Mouse (Mus musculus): ENCODE data around the gene Map1s. TPM values are rescaled to one million over a fixed set of nuclear protein-coding genes. Genes with fewer than 3 reads are reported as not detected.

The Map1s gene
- 18.1 and 27.3 TPM in 2 replicates for polyA plus RNA-seq (2021; fragmentation: Nextera tagmentation)
- long read RNA-seq, experiment 1, transcript Map1s-201 (7 exons, 3,314 nt), result major isoform, 60 of 95 reads
- long read RNA-seq, experiment 1, transcript Map1s-209 (1 exons, 1,911 nt), result minor isoform, 5 of 95 reads
- long read RNA-seq, experiment 1, partial matches to known transcripts, result 17 of 95 reads
- long read RNA-seq, experiment 1, other reads (novel, unspliced or antisense), result 13 of 95 reads
- long read RNA-seq, experiment 2, transcript Map1s-201 (7 exons, 3,314 nt), result major isoform, 7 of 29 reads
- long read RNA-seq, experiment 2, partial matches to known transcripts, result 19 of 29 reads
- long read RNA-seq, experiment 2, other reads (novel, unspliced or antisense), result 1 of 29 reads

DNA sequence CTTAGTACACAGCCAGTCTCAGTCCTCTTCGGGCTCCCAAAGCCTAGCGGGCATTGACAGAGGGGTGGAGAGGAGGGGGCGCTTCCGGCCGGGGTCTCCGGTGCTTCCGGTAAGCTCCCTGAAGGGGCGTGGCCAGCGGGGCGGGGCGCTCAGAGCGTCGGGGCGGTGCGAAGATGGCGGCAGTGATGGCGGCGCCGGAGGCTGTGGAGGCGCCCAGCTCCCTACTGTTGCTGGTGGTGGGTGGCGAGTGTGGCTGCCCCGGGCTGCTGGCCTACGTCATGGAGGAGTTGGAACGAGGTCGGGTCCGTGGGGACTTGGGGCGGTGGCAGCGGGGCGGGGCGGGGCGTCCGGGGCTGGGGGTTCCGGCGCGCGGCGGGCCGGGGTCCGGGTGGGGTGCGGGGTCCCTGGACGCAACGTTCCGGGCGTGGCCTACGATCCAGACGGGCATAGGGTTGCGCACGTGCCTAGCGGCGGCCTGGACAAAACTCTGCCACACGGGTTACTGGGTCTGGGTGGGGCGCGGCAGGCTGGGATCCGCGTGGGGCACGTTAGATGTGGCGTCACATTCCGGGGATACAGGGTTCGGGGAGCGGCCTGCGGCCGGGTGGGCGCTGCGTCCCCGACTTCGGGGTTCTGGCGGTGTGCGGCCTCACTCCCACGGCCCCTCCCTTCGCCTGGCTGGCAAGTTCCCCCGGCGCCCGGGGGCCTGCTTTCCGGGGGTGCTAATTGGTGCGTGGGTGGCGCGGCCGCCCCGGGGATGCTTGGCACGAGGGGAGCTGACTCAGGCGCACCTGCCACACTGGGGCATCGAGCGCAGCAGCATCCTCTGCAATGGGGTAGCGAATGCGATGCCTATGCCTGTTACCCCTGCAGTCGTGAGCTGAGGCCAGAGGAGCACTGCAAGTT is at the start of gene Map1s:
Gene Map1s, plus strand, starts transcription at position 102 of the 906 bp plus-strand sequence.

DNA sequence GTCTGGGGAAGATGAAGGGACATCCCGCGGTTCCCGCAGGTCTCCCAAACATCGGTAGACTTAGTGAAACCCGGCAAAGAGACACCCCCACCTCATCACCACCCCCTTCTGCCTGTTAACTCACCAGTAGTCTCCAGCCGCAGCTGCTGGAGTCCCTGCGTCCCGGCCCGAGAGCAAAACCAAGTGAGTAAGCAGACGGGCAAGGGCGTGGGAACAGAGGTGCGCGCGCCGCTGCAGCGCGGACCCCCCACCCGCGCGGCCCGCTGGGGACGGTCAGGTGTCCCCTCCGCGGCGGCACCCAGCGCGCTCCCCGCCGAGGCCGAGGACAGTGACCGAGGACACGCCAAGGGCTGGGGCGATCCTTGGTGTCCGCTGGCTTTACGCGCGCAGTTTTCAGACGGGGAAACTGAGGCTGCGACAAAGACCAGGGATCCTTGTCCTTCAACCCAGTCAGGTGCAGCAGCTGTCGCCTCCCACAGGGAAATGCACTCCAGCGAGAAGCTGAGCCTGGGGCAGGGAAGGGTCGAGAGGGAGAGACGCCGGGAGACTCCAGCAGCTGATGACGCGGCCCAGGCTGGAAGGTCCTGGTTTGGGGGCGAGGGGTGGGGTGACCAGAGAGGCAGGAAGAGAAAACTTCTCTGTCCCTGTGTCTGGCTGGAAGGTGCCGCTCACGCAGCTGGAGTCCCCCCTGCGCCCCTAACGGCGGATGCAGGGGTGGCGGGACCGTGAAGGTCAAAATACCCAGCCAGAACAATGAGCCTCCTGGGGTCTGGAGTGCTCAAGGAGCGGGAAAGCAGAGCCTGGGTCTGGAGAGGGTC is 42.7 kb upstream of the Map1s start, which contains the start of gene Kcnn1:
Gene Kcnn1, minus strand, starts transcription at position 435 of the 818 bp plus-strand sequence.

DNA sequence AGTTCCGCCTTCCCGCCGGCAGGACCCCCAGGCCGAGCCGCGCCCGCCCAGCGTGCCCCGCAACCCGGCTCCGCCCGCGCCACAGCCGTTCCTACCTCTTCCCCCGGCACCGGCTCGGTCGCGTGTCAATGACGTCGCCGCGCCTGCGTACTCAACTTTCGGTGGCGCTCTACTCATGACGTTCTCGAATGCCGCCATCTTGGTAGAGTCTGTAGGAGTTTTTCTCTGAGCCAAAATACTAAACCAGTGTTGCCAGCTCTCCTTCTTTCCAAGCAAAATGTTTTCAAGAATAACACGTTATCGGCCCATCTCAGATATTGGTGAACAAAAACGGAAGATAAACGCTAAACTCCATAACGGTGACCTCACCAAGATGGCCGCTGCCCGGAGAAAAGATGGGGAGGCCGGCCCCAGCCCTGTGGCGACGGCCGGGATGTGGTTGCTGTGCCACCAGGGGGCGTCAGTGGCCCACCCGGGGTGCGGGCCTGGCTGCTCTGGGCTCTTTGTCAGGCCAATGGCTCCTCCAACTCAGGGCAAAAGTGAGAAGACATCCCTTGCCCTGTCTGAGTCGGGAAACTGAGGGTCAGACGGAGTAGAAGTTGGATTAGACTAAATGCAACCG is 32.3 kb upstream of the Map1s start, which contains the start of gene Ccdc124:
Gene Ccdc124, minus strand, starts transcription at position 572 of the 622 bp plus-strand sequence.

DNA sequence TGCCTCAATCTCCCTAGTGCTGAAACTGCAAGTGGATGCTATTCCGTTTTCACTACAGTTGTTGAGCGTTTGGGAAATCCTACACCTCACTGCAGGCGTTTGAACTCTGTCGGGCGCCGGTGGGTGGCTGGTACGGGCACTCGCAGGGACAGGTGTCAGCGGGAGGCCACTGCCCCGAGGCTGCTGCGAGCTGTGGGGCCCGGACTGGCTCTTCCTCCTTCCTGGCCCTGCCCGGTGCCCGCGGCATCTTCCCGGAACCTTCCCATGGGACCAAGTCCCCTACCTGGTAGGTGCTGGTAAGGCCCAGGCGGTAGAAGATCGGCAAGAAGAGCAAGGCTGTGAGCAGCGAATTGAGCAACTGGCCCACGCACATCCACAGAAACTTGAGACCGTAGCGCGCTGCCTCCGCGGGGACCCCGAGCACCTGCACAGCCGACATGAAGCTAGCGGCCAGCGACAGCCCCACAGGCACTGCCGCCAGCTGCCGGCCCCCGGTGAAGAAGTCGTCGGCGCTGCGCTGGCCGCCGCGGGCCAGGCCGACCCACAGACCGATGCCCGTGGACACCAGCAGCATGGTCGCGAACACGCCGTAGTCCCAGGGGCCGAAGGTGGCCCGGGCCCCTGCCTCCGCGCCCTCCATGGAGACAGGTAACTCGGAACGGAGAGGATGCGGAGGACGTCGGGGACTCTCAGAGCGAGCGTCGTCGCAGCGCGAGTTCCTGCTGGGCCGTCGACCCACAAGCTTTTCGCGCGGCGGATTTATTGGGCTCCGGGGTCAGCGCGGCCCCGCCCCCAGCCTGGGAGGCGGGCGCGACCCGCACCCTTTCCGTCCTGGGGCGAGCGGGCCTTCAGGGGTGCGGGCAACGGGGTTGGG is 13.5 kb upstream of the Map1s start, which contains the start of gene Slc5a5:
Gene Slc5a5, minus strand, starts transcription at position 736 of the 874 bp plus-strand sequence.

DNA sequence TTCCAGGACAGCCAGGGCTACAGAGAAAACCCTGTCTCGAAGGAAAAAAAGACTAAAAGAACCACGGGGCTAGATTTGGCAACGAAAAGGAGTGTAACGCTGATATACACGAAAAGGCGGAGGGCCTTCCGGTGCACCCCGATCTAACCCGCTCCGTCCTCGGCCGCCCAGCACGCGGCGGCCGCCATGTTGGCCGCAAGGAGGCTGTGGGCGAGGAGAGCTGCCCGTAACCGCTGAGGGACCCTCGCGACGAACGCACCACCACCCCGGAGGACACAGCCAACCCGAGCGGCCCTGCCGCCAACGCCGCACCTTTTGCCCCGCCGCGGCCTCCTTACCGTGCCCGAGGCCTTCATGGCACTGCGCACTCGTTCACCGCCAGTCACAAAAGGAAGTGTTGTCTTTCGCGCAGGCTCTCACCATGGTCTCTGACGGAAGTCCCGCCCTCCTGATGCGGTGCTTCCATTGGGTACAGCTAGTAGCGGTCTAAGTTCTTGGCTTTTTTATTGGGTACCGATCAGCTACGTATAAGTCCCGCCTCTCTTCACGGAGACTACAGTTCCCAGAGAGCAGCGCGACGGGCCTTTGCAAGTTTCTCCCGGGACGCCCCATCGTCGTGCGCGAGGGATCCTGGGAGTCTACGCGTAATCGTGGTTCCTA is 8.6 kb upstream of the Map1s start, which contains the start of gene Rpl18a:
Gene Rpl18a, minus strand, starts transcription at position 392 of the 660 bp plus-strand sequence.

Other genes starting within 250 kb of the Map1s start
- gene Pgpep1, start 245.5 kb upstream of the Map1s start, polyA plus RNA-seq (2021; fragmentation: Nextera tagmentation), result 11.0 and 11.5 TPM in 2 replicates
- 222 and 248 TPM in 2 replicates for gene Lsm4, start 232.7 kb upstream of the Map1s start, polyA plus RNA-seq (2021; fragmentation: Nextera tagmentation)
- gene Jund, start 207.0 kb upstream of the Map1s start, polyA plus RNA-seq (2021; fragmentation: Nextera tagmentation), result 5.3 and 148 TPM in 2 replicates
- 0.03 TPM in 1 of 2 replicates, not detected in the other for gene Iqcn, start 202.5 kb upstream of the Map1s start, polyA plus RNA-seq (2021; fragmentation: Nextera tagmentation)
- gene Gm3336, start 187.4 kb upstream of the Map1s start, polyA plus RNA-seq (2021; fragmentation: Nextera tagmentation), result 0.19 and 0.25 TPM in 2 replicates
- 0.18 and 0.60 TPM in 2 replicates for gene Pde4c, start 182.2 kb upstream of the Map1s start, polyA plus RNA-seq (2021; fragmentation: Nextera tagmentation)
- gene Rab3a, start 151.3 kb upstream of the Map1s start, polyA plus RNA-seq (2021; fragmentation: Nextera tagmentation), result 895 and 1,300 TPM in 2 replicates
- 100 and 108 TPM in 2 replicates for gene Mpv17l2, start 145.0 kb upstream of the Map1s start, polyA plus RNA-seq (2021; fragmentation: Nextera tagmentation)
- gene Pik3r2, start 129.2 kb upstream of the Map1s start, polyA plus RNA-seq (2021; fragmentation: Nextera tagmentation), result 82.0 and 99.2 TPM in 2 replicates
- 66.9 and 129 TPM in 2 replicates for gene Mast3, start 100.9 kb upstream of the Map1s start, polyA plus RNA-seq (2021; fragmentation: Nextera tagmentation)
- gene Il12rb1, start 97.5 kb upstream of the Map1s start, polyA plus RNA-seq (2021; fragmentation: Nextera tagmentation), result 0.14 and 0.27 TPM in 2 replicates
- gene Arrdc2, start 66.2 kb upstream of the Map1s start, polyA plus RNA-seq (2021; fragmentation: Nextera tagmentation), result 9.4 and 9.7 TPM in 2 replicates
- 12.4 and 13.0 TPM in 2 replicates for gene Kcnn1, start 42.7 kb upstream of the Map1s start, polyA plus RNA-seq (2021; fragmentation: Nextera tagmentation)
- 140 and 167 TPM in 2 replicates for gene Ccdc124, start 32.0 kb upstream of the Map1s start, polyA plus RNA-seq (2021; fragmentation: Nextera tagmentation)
- gene Slc5a5, start 13.2 kb upstream of the Map1s start, polyA plus RNA-seq (2021; fragmentation: Nextera tagmentation), result 16.6 and 17.9 TPM in 2 replicates
- 3,531 and 4,437 TPM in 2 replicates for gene Rpl18a, start 8.5 kb upstream of the Map1s start, polyA plus RNA-seq (2021; fragmentation: Nextera tagmentation)